Mouse (Mus musculus) lung, postnatal 14 days (tissue): ENCODE results near the gene Polr3c.
"Not testable (repeated sequence)": the region's sequence is repeated elsewhere in the genome, so short reads cannot be mapped to it uniquely, and the experiment has no call there.

Experiments used
- DNase-seq: peaks from one replicate; pipeline ENCODE4 v3.0.0; 2021

The Polr3c gene

DNA sequence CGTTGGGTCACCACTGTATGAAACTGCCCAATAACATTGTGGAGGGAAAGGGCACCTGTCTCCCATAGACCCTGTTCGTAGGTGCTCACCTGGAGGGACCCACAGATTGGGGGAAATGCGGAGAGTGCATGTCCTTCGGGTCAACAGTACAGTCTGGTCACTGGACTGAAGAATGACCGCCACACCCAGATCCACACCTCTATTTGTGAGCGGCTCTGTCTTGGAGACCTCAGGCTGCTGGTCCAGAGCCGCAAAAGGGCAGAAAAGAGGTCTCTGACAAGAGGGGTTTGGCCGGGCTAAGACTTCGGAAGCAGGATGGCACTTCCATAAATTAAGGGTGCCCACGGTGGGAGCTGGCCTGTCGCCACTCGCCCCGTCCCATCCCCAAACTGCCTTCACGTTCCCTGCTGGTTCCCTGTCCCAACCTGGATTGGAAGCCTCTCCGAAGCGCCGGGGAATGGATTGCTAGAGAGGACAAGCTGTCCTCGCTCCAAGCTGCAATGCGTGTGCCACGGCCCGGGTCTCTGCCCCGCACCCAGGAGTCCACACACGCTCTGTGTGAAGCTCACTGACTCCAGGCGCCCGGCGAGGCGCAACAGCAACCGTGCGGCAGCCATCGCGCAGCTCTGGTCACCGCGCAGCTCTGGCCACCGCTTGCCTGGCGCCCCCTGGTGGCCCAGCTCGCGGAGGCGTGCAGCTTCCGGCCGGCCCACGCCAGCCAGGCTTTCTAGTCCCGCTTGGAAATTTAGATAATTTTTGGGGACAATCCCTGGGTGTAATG lies 19.3 kb downstream of the Polr3c start, which contains the start of gene Nudt17:
Gene Nudt17 (minus strand): TSS at position 660 of the 781 bp plus-strand sequence.
- peak; percentile 84 for DNase-seq

GRCm38 (mm10) chr3:96706984-96707383 lies 20.4 kb downstream of the Polr3c start:
- no peak for DNase-seq

DNA sequence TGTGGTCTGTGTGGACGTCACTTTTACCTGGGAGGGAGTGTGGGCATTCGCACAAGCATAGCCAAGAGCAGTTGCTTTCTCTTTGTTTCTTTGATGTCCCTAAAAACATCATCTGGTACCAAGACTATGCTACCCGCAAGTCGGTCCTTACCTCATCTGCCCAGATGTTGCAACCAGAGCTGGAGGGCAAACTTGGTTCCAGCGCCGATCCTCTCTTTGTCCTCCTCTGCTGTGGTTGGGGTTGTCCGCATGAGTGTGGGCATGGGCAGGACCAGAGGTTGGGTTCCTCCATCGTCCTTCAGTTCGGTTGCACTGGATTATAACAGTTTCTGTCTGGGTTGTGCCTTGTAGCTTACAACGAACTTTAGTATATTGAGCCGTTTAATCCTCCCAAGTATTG lies 21.2 kb downstream of the Polr3c start:
- no peak for DNase-seq

DNA sequence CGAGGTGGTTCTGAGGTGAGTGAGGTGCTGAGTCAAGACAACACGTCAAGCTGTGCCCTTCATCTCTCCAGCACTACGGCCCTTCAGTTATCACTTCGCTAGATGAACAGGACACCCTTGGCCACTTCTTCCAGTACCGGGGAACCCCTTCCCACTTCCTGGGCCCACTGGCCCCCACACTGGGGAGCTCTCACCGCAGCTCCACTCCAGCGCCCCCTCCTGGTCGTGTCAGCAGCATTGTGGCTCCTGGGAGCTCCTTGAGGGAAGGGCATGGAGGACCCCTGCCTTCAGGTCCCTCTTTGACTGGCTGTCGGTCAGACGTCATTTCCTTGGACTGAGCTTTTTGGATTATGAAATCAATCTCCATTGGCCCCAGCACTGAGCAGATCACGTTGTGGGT lies 22.6 kb downstream of the Polr3c start:
- DNase-seq = peak; percentile 28

DNA sequence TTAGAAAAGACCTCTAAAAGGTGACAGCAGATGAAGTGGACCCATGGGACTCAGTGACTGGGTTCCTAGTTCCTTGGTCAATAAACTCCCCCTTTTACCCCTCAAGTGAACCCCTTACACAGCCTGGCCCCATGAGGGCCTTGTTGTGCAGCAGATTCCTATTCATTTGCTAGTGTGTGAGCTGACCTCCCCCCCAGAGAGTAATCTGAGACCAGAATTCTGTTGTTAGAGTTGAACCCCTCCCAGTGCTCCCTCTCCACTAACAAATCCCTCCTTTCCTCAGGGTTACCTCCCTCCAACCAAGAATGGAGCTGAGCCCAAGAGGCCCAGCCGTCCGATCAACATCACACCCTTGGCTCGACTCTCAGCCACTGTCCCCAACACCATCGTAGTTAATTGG lies 26.4 kb downstream of the Polr3c start:
- no peak for DNase-seq

DNA sequence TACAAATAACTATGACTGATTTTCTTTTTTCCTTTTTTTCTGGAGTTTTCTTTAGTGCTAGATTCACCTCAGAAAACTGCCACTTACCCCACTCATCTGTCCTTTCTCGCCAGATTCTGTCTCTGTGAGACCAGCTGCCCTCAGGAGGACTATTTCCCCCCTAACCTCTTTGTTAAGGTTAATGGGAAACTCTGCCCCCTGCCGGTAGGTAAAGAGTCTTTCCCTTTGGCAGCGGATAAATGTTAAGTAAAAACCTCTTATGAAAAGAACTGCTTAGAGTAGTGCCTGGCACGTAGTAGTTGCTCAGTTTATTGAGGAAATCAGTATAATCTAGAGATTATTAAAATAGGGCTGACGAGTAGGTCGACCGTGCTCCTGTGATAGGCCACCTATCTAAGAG lies 27.1 kb downstream of the Polr3c start:
- DNase-seq = peak; percentile 50

DNA sequence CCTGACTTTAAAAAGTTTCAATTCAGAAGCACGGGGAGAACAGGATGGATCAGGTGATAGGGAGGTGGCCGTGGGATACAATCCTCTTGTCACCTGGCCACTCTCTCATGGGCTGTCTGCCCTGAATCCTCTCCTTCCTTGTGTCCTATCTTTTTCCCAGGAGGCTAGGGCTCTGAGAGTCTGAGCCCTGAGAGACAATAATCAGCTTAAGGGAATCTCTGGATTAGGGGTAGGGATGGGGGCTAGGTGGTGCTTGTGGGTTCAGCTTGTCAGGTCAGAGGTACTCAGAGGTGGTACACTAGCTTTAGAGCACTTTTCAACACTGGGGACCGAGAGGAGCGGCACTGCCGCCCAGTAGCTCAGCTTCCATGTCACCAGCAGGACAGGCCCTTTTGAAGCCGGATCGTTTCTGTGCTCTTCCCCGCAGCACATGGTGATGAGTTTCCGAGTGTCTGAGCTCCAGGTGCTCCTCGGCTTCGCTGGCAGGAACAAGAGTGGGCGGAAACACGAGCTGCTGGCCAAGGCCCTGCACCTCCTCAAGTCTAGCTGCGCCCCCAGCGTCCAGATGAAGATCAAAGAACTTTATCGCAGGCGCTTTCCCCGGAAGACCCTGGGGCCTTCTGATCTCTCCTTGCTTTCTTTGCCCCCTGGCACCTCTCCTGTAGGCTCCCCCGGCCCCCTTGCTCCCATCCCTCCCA lies 28.3 kb downstream of the Polr3c start:
- no peak for DNase-seq

DNA sequence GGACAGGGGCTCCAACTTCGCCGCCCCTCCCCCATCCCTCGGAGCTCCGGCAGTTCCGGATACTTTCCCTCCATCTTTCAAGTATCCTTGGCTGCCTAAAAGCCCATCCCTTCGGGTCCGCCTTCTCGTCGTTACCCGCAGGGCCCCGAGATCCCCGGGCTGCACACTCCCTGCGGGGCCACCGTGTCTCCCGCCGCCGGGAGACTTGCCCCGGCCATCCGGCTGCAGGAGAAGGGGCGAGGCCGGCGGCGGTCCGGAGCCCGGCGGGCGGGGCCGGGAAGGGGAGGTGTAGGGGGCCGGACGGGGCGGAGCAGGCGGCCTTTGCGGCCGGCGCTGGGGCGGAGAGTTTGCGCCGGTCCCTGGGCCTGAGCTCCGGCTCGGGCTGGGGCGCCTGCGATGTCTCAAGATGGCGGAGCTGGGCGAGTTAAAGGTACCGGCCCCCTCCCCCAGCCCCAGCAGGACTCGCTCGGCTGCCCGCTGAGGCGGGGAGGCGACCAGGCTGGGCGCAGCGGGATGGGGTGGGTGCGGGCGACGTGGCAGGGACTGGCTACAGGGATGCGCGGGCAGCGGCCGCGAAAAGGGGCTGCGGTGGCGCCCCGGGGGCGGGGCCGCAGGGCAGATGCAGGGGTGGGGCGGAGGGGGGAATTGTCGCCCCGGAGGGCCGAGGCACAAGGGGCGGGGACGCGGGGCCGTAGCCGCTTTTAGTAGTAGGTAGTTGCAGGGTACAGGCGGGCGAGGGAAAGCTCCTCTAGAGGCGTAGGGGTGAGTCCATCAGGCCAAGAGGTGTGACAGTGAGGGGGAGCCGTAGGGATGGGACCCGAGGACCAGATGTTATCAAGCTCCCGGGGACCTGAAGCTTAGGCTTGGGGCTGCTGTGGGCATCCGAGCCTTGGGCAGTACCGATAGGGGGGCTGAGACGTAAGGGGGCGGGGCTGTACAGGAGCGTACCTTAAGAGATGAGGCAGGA lies 30.4 kb downstream of the Polr3c start:
- DNase-seq = peak; percentile 91

DNA sequence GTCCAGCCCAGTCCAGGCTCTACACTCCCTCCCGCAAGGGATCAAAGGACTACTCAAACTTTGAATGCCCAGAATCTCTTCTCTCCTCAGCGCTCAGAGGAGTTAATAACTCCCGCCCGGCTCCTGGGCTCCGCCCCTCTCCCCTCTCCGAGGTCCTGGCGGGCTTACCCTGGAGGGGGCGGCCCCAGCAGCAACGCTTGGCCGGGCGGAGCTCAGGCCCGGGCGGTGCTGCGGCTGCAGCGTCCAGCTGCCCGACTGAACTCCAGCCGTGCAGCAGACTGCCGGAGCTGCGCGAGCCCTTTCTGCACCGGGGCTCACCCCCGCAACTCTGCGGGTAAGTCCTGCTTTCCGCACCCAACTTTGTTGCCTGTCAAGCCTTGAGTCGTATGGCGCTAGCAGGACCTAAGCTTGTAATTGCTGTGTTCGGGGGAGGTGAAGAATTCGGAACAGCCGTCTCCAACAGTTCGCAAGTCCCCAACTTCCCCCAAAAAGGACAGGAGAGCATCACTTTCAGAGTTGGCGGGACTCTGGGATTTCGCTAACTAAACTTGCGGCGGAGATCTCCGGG lies 31.1 kb downstream of the Polr3c start, which contains the start of gene Pias3:
Gene Pias3 (plus strand): TSS at position 187 of the 568 bp plus-strand sequence.
- peak; percentile 87 for DNase-seq

DNA sequence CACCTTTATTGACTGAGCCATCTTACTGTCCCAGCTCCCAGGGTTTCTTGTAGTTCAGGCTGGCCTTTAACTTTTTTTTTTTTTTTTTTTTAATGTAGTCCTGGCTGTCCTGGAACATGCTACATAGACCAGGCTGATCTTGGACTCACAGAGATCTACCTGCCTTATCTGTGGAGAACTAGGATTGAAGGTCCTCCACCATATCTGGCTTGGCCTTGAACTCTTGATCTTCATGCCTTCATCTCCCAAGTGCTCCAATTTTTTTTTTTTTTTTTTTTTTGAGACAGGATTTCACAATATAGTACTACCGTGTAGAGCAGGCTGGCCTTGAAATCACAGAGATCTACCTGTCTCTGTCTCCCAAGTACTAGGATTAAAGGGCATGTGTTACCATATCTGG lies 33.8 kb downstream of the Polr3c start:
- DNase-seq = no peak

DNA sequence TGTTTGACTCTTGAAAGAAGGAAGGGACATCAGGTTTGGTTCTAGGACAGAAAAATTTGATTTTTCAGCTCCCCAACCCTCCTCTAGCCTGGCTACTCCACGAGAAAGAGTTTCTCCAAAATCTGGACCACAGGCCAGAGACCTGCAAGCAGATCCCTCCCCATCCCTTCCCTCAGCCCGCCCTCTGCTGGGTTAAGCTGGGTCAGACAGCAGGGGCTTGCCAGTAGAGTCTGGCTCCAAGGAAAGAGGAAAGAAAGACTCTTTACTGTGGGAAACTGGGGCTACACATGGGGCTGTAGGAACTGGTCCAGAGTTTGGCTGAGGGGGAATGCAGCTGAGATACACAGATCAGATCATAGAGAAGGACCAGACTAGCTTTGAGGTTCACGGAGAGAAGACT lies 34.9 kb downstream of the Polr3c start:
- peak; percentile 46 for DNase-seq

GRCm38 (mm10) chr3:96690298-96690697 lies 37.1 kb downstream of the Polr3c start:
- no peak for DNase-seq

GRCm38 (mm10) chr3:96688854-96689253 lies 38.6 kb downstream of the Polr3c start:
- DNase-seq = no peak

DNA sequence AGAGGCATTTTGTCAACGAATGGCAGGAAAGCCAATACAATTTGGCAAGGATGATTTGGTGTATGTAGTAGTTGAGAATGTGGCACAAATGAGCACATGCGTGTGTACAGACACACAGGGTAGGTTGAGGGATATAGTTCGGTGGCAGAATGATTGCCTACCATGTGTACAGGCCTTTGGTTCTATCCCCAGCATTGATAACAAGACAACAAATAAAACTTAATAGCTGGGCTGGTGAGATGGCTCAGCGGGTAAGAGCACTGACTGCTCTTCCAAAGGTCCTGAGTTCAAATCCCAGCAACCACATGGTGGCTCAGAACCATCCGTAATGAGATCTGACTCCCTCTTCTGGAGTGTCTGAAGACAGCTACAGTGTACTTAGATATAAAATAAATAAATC lies 41.4 kb downstream of the Polr3c start:
- DNase-seq = not testable (repeated sequence)

DNA sequence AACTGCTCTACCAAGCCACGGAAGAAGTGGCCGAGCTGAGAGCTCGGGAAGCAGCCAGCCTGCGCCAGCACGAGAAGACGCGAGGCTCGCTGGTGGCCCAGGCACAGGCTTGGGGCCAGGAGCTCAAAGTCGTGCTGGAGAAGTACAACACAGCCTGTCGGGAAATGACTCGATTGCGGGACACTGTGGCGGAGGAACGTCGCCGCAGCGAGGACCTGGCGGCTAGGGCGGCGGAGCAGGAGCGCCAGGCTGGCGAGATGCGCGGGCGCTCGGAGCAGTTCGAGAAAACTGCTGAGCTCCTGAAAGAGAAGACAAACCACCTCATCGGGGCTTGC lies 42.6 kb downstream of the Polr3c start:
- DNase-seq = no peak

DNA sequence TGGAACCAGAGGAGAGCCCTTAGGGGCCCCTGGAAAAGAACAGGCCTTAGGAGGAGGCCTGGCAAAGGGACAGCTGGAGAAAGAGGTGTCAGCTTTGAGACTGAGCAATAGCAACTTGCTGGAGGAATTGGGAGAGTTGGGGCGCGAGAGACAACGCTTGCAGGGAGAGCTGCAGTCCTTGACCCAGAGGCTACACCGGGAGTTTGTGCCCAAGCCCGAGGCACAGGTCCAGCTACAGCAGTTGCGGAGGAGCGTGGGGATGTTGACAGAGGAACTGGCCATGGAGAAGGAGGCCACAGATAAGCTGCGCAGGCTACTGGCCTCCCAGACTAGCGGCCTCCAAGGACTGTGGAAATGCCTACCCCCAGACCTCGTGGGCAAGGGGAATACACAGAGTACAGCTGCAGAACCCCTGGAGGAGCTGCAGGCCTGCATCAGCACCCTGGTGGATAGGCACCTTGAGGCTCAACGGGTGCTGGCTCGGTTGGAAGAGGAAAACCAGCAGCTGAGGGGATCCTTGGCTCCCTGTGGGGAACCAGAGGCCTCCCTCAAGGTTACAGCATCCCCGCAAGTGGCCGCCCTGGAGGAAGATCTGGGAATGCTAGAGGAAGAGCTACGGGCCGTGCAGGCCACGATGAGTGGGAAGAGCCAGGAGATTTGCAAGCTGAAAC lies 43.1 kb downstream of the Polr3c start:
- no peak for DNase-seq

DNA sequence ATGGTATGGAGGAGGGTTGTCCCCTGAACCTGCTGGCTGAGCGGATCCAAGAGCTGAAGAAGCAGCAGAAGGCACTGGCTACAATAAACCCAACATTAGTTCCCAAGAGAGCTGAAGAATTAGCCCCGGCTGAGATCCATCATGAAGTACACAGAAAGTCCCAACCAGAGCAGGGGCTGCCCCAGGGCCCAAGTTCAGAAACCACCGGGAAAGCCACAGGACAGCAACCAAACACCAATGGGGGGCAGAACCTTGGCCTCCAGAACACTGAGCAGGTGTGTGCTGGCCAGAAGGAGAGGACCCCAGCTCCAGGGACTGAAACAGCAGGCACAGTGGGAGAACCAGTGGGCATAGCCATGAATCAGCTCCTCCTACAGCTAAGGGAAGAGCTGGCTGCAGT lies 43.9 kb downstream of the Polr3c start:
- no peak for DNase-seq

GRCm38 (mm10) chr3:96680269-96680956 lies 47.0 kb downstream of the Polr3c start:
- DNase-seq = no peak

DNA sequence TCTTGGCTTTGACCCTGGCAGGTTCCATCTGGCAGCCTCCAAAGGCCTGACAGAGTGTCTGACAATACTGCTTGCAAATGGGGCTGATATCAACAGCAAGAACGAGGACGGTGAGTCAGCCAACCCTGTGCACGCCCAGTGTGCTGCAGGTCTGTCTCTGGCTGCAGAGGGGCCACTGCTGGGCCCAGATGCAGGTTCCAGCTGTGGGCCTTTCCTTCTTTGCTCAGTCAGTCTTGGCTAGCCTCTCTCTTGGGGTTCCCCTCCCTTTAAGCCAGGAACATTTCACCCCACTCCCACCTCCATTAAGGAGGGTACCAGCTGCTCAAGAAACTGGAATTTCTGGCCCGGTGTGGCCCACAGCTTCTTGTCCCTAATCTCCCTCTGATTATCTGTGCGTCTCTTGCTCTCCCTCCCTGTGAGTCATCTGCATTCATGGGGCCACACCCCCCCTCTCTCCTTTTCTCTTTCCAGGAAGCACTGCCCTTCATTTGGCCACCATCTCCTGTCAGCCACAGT lies 48.2 kb downstream of the Polr3c start:
- no peak for DNase-seq

- no peak for DNase-seq
Measured at GRCm38 (mm10) chr3:96678456-96678855, 49.0 kb downstream of the Polr3c start.

DNA sequence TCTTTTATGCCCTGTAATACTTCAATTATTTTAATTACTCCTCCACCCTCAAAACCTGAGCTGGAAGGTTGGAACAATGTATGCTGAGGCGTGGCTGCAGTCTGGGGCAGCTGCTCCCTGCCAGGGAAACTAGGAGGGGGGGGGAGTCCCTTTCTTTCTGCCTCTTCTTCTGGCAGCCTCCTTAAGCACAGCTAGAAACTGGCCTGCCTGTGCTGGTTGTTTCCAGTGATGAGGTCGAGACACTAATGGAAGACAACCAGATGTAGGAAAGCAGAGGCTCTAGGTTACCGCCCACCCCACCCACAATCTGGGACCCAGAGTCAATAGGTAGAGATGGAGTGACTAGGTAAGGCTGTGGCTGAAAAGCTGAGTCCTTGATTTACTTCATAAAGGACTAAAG lies 51.7 kb downstream of the Polr3c start:
- no peak for DNase-seq
